Mouse (Mus musculus) lung, adult 18-20 months (tissue): ENCODE data around the gene Frem1.

ENCODE experiments used
- DNase-seq, 2 experiments: peaks; one replicate each; pipeline ENCODE4 v3.0.0; 2022; ENCODE audit warnings: mixed read lengths in 2 of 2

Frem1 gene

GRCm38 (mm10) chr4:83051634-83052577, at the start of gene Frem1:
Frem1 (minus strand) TSS chr4:83052339.
- DNase-seq = peak in 1 of 2 experiments; percentile 38

DNA sequence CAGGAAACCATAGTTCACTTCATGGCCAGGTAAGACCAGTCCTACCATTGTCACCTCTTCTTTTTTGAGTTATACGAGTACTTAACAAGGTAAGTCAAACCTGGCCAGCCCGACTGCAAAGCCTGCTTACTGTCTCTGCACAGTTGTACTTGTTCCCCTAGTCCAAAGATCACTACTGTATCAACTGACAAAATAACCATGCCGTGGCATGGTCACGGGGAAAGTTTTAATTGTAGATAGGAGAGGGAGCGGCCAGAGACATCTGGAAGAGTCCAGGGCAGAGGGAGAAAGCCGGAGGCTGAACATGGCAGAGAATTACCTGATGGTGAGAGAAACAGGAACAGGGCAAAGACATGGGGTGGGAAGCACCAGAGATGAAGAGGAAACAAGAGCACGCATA, 46.9 kb upstream of the Frem1 start:
- DNase-seq = no peak

DNA sequence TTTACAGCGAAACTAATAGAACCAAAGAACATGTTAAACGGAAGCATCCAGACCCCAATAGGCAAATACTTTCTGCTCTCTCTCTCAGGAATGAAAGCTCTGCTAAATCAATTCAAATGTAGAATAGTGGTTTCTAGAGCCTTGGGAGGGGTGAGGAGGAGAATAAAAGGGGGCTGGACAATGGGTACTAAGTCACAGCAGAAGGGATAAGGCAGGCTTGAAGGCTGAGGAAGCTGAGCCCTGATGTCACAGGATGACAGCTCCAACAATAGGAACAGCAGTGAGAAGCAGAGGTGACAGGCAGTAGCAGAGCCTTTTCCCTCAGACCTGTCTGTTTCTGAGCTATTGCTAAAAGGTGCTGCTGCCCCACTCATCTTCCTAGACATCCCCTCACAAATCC, 41.8 kb upstream of the Frem1 start:
- DNase-seq = no peak

GRCm38 (mm10) chr4:83090691-83091448, 38.7 kb upstream of the Frem1 start:
- DNase-seq = no peak

DNA sequence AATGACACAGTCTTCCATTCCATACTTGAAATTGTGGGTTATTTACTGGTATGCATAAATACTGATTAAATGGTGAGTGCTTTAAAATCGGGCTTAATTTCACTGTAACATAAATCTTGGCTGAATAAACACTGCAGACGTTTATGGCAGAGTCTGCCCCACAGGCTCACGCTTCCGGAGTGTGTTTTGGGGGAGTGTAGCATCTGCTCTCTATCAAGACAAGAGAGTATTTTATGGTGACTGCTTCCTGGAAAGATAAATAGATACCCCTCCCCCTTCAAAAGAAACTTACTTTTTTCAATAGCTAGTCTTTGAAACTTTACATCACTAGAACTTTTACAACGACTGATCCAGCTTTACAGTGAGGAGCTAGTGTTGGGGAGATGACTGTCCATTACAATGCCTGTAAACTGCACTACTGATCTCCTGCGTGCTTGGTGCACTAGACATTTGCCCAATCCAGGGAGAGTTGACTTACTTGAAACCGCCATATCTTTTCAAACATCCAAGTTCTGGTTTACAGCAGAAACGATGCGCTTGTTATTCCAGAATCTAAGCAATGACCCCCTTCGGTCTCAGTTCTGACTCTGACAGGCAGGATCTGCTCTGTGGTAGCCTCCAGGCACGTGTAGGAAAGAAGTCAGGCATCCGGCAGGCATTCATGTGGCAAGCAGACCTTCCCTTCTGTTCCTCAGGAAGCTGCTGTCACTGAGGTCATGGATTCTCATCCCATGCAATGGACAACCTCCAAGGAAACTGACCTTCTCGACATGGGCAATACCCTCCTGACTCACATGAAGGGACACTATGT, 28.4 kb upstream of the Frem1 start:
- no peak for DNase-seq

DNA sequence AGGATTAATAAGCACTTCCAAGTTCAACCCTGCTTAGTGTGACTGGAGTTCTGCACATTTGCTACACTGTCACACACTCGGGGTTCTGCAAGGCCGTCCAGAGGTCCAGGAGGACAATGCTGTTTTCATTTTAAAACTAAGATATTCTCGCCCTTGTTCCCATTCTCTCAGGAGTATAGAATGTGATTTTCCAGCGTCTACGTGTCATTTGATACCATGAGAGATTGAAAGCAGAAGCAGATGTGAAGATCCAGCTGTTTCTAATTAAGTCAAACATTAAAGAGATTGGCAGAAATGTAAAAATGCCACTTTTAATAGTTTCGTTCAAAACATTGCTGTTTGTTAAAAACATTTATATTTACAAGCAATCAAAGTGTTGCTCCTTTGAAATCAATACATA, 12.1 kb upstream of the Frem1 start:
- no peak for DNase-seq

GRCm38 (mm10) chr4:83061564-83061963, 9.4 kb upstream of the Frem1 start:
- no peak for DNase-seq

GRCm38 (mm10) chr4:83058617-83059016, 6.5 kb upstream of the Frem1 start:
- no peak for DNase-seq

DNA sequence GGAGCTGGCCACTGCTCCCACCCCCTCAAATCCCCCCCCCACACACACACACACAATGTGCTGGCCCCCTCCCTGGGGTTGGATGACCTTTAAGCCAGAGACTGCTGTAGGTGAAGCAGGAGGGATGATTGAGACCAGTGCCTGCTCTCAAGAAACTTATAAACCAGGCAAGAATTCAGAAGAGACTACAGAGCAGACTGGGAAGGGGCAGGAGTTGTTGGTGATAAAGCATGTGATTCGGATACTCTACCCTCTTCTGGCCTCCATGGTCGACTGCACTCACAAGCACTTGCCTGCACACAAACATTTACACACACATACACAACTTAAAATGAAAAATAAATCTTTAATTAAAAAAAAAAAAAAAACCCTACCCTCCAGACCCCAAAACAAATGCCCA, 6.0 kb upstream of the Frem1 start:
- DNase-seq = no peak

DNA sequence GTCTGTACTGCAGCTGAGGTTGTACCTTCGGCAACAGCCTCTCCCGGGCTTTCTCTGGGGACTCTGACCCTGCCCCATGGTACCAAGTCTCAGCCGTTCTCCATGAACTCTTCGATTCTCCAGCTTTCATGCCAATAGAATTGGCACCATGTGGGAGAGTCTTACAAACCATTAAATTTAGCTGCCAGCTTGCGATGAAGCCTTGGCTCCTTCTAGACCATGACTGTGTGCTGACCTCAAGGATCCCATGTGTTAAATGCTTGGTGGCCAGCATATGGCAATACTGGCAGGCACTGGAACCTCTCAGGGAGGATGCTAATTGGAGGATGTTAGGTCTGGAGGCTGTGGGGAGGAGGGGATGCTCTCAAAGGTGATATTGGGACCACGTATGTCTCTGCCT, 4.4 kb upstream of the Frem1 start:
- no peak for DNase-seq

DNA sequence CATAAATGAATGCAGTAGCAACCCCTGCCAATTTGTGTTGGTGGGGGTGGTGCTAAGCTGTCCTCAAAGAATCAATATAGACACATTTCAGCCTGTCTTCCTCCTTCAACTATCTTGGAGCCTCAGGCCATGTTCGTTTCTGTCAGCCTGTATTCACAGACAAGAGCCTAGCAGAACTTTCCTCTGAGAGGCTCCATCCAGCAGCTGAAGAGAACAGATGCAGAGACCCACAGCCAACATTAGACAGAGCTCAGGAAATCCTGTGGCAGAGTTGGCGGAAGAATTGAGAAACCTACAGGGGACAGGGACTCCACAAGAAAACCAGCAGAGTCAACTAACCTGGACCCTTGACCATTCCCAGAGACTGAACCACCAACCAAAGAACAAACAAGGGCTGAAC, 3.3 kb upstream of the Frem1 start:
- no peak for DNase-seq

DNA sequence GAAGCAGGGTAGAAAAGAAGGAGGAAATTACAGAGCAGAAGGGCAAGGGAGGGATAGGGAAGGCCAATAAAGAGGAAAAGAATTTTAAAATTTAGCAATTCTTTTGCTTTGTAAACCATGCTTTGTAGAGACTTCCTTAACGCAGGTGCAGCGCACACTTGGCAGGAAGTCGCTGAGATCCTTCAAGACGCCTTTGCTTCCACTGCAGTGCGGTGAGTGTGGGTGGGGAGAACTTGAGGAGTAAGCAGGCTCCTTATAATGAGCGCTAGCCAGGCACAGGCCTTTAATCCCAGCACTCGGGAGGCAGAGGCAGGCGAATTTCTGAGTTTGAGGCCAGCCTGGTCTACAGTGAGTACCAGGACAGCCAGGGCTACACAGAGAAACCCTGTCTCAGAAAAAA, 1.1 kb upstream of the Frem1 start:
- no peak for DNase-seq

DNA sequence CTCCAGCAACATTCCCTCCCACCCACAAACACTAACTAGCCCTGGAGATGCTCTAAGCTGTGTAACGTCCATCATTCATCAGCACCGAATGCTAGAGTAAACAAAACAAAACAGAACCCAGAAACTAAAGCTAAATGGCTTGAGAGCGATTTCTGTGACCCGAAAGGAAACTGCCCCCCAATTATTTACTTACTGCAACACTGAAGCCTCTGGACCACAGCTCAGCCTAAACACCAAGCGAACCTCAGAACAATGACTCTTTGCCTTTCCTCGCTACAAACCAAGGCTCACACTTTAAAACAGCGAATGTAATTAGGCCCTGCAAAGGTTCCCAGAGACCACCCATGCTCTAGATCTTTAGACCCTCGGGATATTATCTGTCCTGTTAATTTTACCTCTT, 963 bp downstream of the Frem1 start:
- DNase-seq = no peak

GRCm38 (mm10) chr4:83050151-83050796, 1.9 kb downstream of the Frem1 start:
- DNase-seq = no peak

- no peak for DNase-seq
Measured at GRCm38 (mm10) chr4:83049288-83049687, 2.9 kb downstream of the Frem1 start.

- DNase-seq = no peak
Measured at GRCm38 (mm10) chr4:83048561-83048960, 3.6 kb downstream of the Frem1 start.

GRCm38 (mm10) chr4:83046806-83047205, 5.3 kb downstream of the Frem1 start:
- no peak for DNase-seq

GRCm38 (mm10) chr4:83046069-83046468, 6.1 kb downstream of the Frem1 start:
- DNase-seq = no peak

- DNase-seq = no peak
Measured at GRCm38 (mm10) chr4:83045266-83045665, 6.9 kb downstream of the Frem1 start.

- DNase-seq = no peak
Measured at GRCm38 (mm10) chr4:83040780-83041179, 11.4 kb downstream of the Frem1 start.

DNA sequence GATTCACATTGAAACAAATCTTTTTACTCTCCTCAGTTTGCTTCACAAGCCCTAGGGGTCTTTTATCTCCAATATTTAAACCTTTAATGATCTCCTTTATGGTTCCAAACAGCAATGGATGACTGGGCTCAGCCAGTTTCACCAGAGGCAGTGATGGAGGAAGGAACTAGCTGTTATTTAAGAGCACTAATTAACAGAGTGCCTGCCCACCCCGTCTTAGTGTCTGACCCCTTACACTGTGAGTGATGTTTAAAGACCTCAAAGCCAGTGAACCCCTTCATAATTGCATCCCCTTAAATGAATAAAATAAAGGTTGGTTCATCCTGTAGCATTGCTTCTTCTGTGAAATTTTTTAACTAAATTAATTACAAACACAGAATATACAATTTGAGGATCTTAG, 19.4 kb downstream of the Frem1 start:
- no peak for DNase-seq

DNA sequence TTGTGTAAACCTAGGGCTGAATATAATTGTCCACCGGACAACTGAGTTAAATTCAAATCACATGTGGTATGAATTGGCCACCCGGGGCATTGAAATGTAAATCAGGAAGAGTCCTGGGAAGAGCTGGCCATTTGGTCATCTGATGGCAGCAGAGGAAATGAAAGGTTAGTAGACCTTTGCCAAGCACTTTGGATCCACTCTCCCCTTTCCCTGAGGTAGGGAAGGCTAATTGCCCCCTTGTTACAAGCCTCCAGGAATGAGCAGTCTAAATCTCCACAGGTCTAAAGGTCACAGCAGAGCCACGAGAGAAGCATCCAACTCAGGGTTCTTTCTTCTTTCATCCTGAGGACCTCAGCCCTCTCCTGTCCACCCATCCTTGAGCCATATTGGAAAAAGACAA, 20.5 kb downstream of the Frem1 start:
- DNase-seq = no peak

GRCm38 (mm10) chr4:83030097-83030496, 22.0 kb downstream of the Frem1 start:
- no peak for DNase-seq
